Mouse (Mus musculus) neural tube, embryonic 12.5 days (tissue): ENCODE results near the gene Olfr678. TPM values are rescaled to one million over a fixed set of nuclear protein-coding genes. Genes with fewer than 3 reads are reported as not detected.
"Not testable (repeated sequence)": the region's sequence is repeated elsewhere in the genome, so short reads cannot be mapped to it uniquely, and the experiment has no call there.

ENCODE experiments used
- ATAC-seq: fragments of 200-750 bp; cut with Nextera tagmentation; 2 replicates; pipeline ENCODE4 v1.8.0; 2017; ENCODE audit warnings: low read depth, mild to moderate bottlenecking, moderate TSS enrichment, moderate library complexity; ENCODE audit not compliant: low FRiP score
- H3K27ac ChIP-seq: fragments of 300-500 bp; sonication (generic); 2 replicates; pipeline ENCODE4 v1.5.1; 2016
- H3K27me3 ChIP-seq: fragments of 300-500 bp; sonication (generic); replicated peaks from 2 replicates; pipeline ENCODE4 v1.6.1; 2016; ENCODE audit warnings: mild to moderate bottlenecking
- H3K36me3 ChIP-seq: fragments of 300-500 bp; sonication (generic); 2 replicates; pipeline ENCODE4 v1.6.1; 2016; ENCODE audit warnings: mild to moderate bottlenecking
- H3K4me1 ChIP-seq: fragments of 300-500 bp; sonication (generic); 2 replicates; pipeline ENCODE4 v1.6.1; 2016
- H3K4me2 ChIP-seq: fragments of 300-500 bp; sonication (generic); replicated peaks from 2 replicates; pipeline ENCODE4 v1.6.1; 2016; ENCODE audit warnings: mild to moderate bottlenecking
- H3K4me3 ChIP-seq: fragments of 300-500 bp; sonication (generic); 2 replicates; pipeline ENCODE4 v1.5.1; 2016
- H3K9ac ChIP-seq: fragments of 300-500 bp; sonication (generic); 2 replicates; pipeline ENCODE4 v1.6.1; 2016; ENCODE audit warnings: mild to moderate bottlenecking
- H3K9me3 ChIP-seq: fragments of 300-500 bp; sonication (generic); 2 replicates; pipeline ENCODE4 v1.6.1; 2016; ENCODE audit warnings: mild to moderate bottlenecking
- WGBS: fragments of 180-500 bp; shearing (Covaris S2); methylation state at CpG from one replicate; pipeline ENCODE4 v1.1.7; 2016; 5-methylcytosine and 5-hydroxymethylcytosine counted together
- polyA plus RNA-seq: library from polyadenylated mRNA; unstranded; fragments of >200 nt; fragmentation: Nextera tagmentation; extraction: Ambion mirVana; gene quantifications from 2 replicates; pipeline ENCODE4 v1.2.1, GENCODE M21; 2016

Gene Olfr678
- not detected in 2 replicates for polyA plus RNA-seq

DNA sequence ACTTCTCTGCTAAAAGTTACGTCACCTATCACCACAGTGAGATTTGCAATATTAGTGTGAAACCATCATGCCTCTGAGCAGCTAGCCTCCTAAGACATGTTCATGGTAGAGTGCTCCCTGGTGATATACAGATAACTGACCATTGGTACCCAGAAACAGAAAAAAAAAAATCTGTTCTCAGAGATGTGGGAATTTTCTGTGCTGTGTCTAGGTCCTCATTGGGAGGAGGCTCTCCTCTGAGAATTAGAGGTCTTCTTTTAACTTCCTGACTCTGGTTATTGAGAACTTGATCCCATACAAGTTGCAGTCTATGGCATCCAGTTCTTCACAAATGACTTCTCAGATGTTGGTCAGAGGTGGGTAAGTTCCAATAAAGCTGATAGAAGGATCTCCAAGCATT lies at the start of gene Olfr678:
Gene Olfr678 (plus strand): TSS at position 301 of the 400 bp plus-strand sequence.
- ATAC-seq: no peak
- 83% methylated on average over 1 of the region's 1 CpGs for WGBS
- no peaks in the 10 kb centered on the region for H3K4me1 ChIP-seq
- no peak within 1 kb of the TSS for H3K4me3 ChIP-seq
- no peak within 1 kb of the TSS for H3K9ac ChIP-seq
- H3K36me3 ChIP-seq: no peaks in the 10 kb centered on the region
- no peaks in the 10 kb centered on the region for H3K27me3 ChIP-seq
- no peak within 1 kb of the TSS for H3K27ac ChIP-seq
- H3K4me2 ChIP-seq: no peak within 1 kb of the TSS
- no peaks in the 10 kb centered on the region for H3K9me3 ChIP-seq

- H3K4me2 ChIP-seq: no peak overlapping the region
- no peak overlapping the region for H3K4me3 ChIP-seq
- no peak overlapping the region for H3K27ac ChIP-seq
- H3K36me3 ChIP-seq: no peaks in the 10 kb centered on the region
- 85% methylated on average over 1 of the region's 1 CpGs for WGBS
- H3K9ac ChIP-seq: no peak overlapping the region
- no peak for ATAC-seq
- no peaks in the 10 kb centered on the region for H3K4me1 ChIP-seq
- no peaks in the 10 kb centered on the region for H3K9me3 ChIP-seq
- H3K27me3 ChIP-seq: no peaks in the 10 kb centered on the region
These were observed 41.7 kb upstream of the Olfr678 start for GRCm38 (mm10) chr7:105022530-105022929.

- Histone ChIP-seq H3K9me3 (no peaks in the 10 kb centered on the region), H3K4me2 (no peak within 1 kb of the TSS), H3K4me3 (no peak within 1 kb of the TSS), H3K9ac (no peak within 1 kb of the TSS), H3K27me3 (no peaks in the 10 kb centered on the region), H3K4me1 (no peaks in the 10 kb centered on the region), H3K27ac (no peak within 1 kb of the TSS), H3K36me3 (no peaks in the 10 kb centered on the region)
- ATAC-seq: no peak
- 80% methylated on average over 1 of the region's 1 CpGs for WGBS
These were observed 35.9 kb upstream of the Olfr678 start, which contains the start of gene Olfr675 for GRCm38 (mm10) chr7:105028360-105028759. Gene Olfr675, minus strand, starts transcription at chr7:105028460.

DNA sequence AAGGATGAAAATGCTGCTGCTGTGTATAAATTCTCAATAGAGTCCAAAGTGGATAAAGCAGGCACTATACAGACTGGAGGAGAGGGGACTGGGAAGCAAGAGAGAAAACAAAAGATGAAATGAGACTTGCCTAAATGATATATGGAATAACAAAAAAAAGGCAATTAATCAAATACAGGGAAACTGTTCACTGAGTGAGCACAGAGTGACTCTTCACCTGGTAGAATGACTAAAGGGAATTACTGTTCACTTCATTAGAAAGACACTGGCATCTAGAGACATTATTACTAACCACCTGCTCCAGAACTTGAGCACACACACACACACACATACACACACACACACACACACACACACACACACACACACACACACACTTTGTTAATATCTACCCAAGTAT lies 31.9 kb upstream of the Olfr678 start, which contains the start of gene Olfr676:
Gene Olfr676 (plus strand): TSS at position 301 of the 400 bp plus-strand sequence.
- ATAC-seq: no peak

GRCm38 (mm10) chr7:105033836-105034235 lies 30.4 kb upstream of the Olfr678 start:
- not testable (repeated sequence) for H3K27ac ChIP-seq, H3K27me3 ChIP-seq, H3K36me3 ChIP-seq, H3K4me3 ChIP-seq, H3K9me3 ChIP-seq, H3K4me2 ChIP-seq, H3K9ac ChIP-seq, ATAC-seq, H3K4me1 ChIP-seq
- 46% methylated on average over 5 of the region's 5 CpGs for WGBS

More for the DNA sequence above, 31.9 kb upstream of the Olfr678 start, which contains the start of gene Olfr676:
- H3K36me3 ChIP-seq: no peaks in the 10 kb centered on the region
- no peak within 1 kb of the TSS for H3K27ac ChIP-seq
- no peaks in the 10 kb centered on the region for H3K9me3 ChIP-seq
- no peaks in the 10 kb centered on the region for H3K4me1 ChIP-seq
- H3K4me3 ChIP-seq: no peak within 1 kb of the TSS
- H3K4me2 ChIP-seq: no peak within 1 kb of the TSS
- no peak within 1 kb of the TSS for H3K9ac ChIP-seq
- no peaks in the 10 kb centered on the region for H3K27me3 ChIP-seq

- Histone ChIP-seq H3K4me1 (no peaks in the 10 kb centered on the region), H3K27me3 (no peaks in the 10 kb centered on the region), H3K9ac (no peak overlapping the region), H3K9me3 (no peaks in the 10 kb centered on the region), H3K4me2 (no peak overlapping the region), H3K4me3 (no peak overlapping the region), H3K36me3 (no peaks in the 10 kb centered on the region), H3K27ac (no peak overlapping the region)
- no peak for ATAC-seq
These were observed 5.3 kb upstream of the Olfr678 start for GRCm38 (mm10) chr7:105058951-105059350.

- 59% methylated on average over 1 of the region's 1 CpGs for WGBS
- no peaks in the 10 kb centered on the region for H3K4me1 ChIP-seq
- no peak within 1 kb of the TSS for H3K4me3 ChIP-seq
- no peaks in the 10 kb centered on the region for H3K9me3 ChIP-seq
- H3K36me3 ChIP-seq: no peaks in the 10 kb centered on the region
- H3K9ac ChIP-seq: no peak within 1 kb of the TSS
- no peaks in the 10 kb centered on the region for H3K27me3 ChIP-seq
- H3K27ac ChIP-seq: no peak within 1 kb of the TSS
- no peak for ATAC-seq
- no peak within 1 kb of the TSS for H3K4me2 ChIP-seq
These were observed 16.6 kb downstream of the Olfr678 start, which contains the start of gene Olfr679 for GRCm38 (mm10) chr7:105080905-105081304. Gene Olfr679, plus strand, starts transcription at chr7:105081205.

GRCm38 (mm10) chr7:105092717-105093116 lies 28.4 kb downstream of the Olfr678 start, which contains the start of gene Olfr680-ps1:
Gene Olfr680-ps1, minus strand, starts transcription at chr7:105092817.
- not testable (repeated sequence) for ATAC-seq, H3K4me3 ChIP-seq, H3K27me3 ChIP-seq, H3K27ac ChIP-seq, H3K4me2 ChIP-seq, H3K9ac ChIP-seq, H3K4me1 ChIP-seq, H3K9me3 ChIP-seq, H3K36me3 ChIP-seq

- Histone ChIP-seq H3K27me3 (no peaks in the 10 kb centered on the region), H3K9ac (no peak within 1 kb of the TSS), H3K36me3 (no peaks in the 10 kb centered on the region), H3K4me2 (no peak within 1 kb of the TSS), H3K4me3 (no peak within 1 kb of the TSS), H3K27ac (no peak within 1 kb of the TSS), H3K4me1 (no peaks in the 10 kb centered on the region), H3K9me3 (no peaks in the 10 kb centered on the region)
- no peak for ATAC-seq
These were observed 52.3 kb downstream of the Olfr678 start, which contains the start of gene Olfr681 for GRCm38 (mm10) chr7:105116536-105116935. Gene Olfr681, plus strand, starts transcription at chr7:105116836.

Other genes starting within 250 kb of the Olfr678 start
- not detected in 2 replicates for gene Usp17lb, start 221.9 kb upstream of the Olfr678 start, polyA plus RNA-seq
- gene Usp17la, start 207.5 kb upstream of the Olfr678 start, polyA plus RNA-seq: not detected in 2 replicates
- gene Olfr665, start 186.4 kb upstream of the Olfr678 start, polyA plus RNA-seq: not detected in 2 replicates
- not detected in 2 replicates for gene Olfr666, start 168.5 kb upstream of the Olfr678 start, polyA plus RNA-seq
- not detected in 2 replicates for gene Olfr667, start 143.0 kb upstream of the Olfr678 start, polyA plus RNA-seq
- not detected in 2 replicates for gene Olfr668, start 136.4 kb upstream of the Olfr678 start, polyA plus RNA-seq
- gene Olfr669, start 130.2 kb upstream of the Olfr678 start, polyA plus RNA-seq: not detected in 2 replicates
- not detected in 2 replicates for gene Olfr670, start 101.9 kb upstream of the Olfr678 start, polyA plus RNA-seq
- gene Olfr671, start 85.3 kb upstream of the Olfr678 start, polyA plus RNA-seq: not detected in 2 replicates
- not detected in 2 replicates for gene Olfr672, start 62.4 kb upstream of the Olfr678 start, polyA plus RNA-seq
- gene Olfr675, start 36.0 kb upstream of the Olfr678 start, polyA plus RNA-seq: not detected in 2 replicates
- gene Olfr676, start 31.8 kb upstream of the Olfr678 start, polyA plus RNA-seq: not detected in 2 replicates
- gene Olfr677, start 13.1 kb upstream of the Olfr678 start, polyA plus RNA-seq: not detected in 2 replicates
- gene Olfr679, start 16.7 kb downstream of the Olfr678 start, polyA plus RNA-seq: not detected in 2 replicates
- gene Olfr680-ps1, start 28.3 kb downstream of the Olfr678 start, polyA plus RNA-seq: not detected in 2 replicates
- not detected in 2 replicates for gene Olfr681, start 52.4 kb downstream of the Olfr678 start, polyA plus RNA-seq
- not detected in 2 replicates for gene Olfr683, start 82.5 kb downstream of the Olfr678 start, polyA plus RNA-seq
- gene Olfr684, start 99.2 kb downstream of the Olfr678 start, polyA plus RNA-seq: not detected in 2 replicates
- gene Olfr685, start 121.5 kb downstream of the Olfr678 start, polyA plus RNA-seq: not detected in 2 replicates
- gene Olfr686, start 143.0 kb downstream of the Olfr678 start, polyA plus RNA-seq: not detected in 2 replicates
- not detected in 2 replicates for gene Olfr688, start 223.6 kb downstream of the Olfr678 start, polyA plus RNA-seq
- not detected in 2 replicates for gene Olfr689, start 246.7 kb downstream of the Olfr678 start, polyA plus RNA-seq